Mouse (Mus musculus) liver, embryonic 15.5 days (tissue): ENCODE results near the gene Zfp760. TPM values are rescaled to one million over a fixed set of nuclear protein-coding genes. Genes with fewer than 3 reads are reported as not detected.
"Not testable (repeated sequence)": the region's sequence is repeated elsewhere in the genome, so short reads cannot be mapped to it uniquely, and the experiment has no call there.

Experiments
- ATAC-seq: fragments of 200-750 bp; cut with Nextera tagmentation; 2 replicates; pipeline ENCODE4 v1.8.0; 2017; ENCODE audit warnings: moderate number of reproducible peaks, mild to moderate bottlenecking, moderate library complexity; ENCODE audit not compliant: insufficient read depth
- H3K27ac ChIP-seq: fragments of 300-500 bp; sonication (generic); replicated peaks from 2 replicates; pipeline ENCODE4 v1.5.1; 2015; ENCODE audit warnings: mild to moderate bottlenecking, inconsistent platforms
- H3K27me3 ChIP-seq: fragments of 300-500 bp; sonication (generic); 2 replicates; pipeline ENCODE4 v1.6.1; 2015; ENCODE audit warnings: mild to moderate bottlenecking, inconsistent platforms
- H3K36me3 ChIP-seq: fragments of 300-500 bp; sonication (generic); replicated peaks from 2 replicates; pipeline ENCODE4 v1.6.1; 2015; ENCODE audit warnings: moderate library complexity, mild to moderate bottlenecking, inconsistent platforms
- H3K4me1 ChIP-seq: fragments of 300-500 bp; sonication (generic); replicated peaks from 2 replicates; pipeline ENCODE4 v1.6.1; 2015; ENCODE audit warnings: inconsistent platforms
- H3K4me2 ChIP-seq: fragments of 300-500 bp; sonication (generic); 2 replicates; pipeline ENCODE4 v1.6.1; 2015; ENCODE audit warnings: moderate library complexity, mild to moderate bottlenecking, inconsistent platforms
- H3K4me3 ChIP-seq: fragments of 300-500 bp; sonication (generic); replicated peaks from 2 replicates; pipeline ENCODE4 v1.5.1; 2015; ENCODE audit warnings: mild to moderate bottlenecking, inconsistent platforms
- H3K9ac ChIP-seq: fragments of 300-500 bp; sonication (generic); 2 replicates; pipeline ENCODE4 v1.6.1; 2015; ENCODE audit warnings: moderate library complexity, mild to moderate bottlenecking, inconsistent platforms
- H3K9me3 ChIP-seq: fragments of 300-500 bp; sonication (generic); replicated peaks from 2 replicates; pipeline ENCODE4 v1.6.1; 2016; ENCODE audit warnings: inconsistent platforms
- WGBS: fragments of 180-500 bp; shearing (Covaris S2); methylation state at CpG from one replicate; pipeline ENCODE4 v1.1.7; 2015; ENCODE audit warnings: mixed read lengths; ENCODE audit not compliant: insufficient replicate concordance; 5-methylcytosine and 5-hydroxymethylcytosine counted together
- polyA plus RNA-seq: library from polyadenylated mRNA; unstranded; fragments of >200 nt; fragmentation: Nextera tagmentation; extraction: Ambion mirVana; gene quantifications from 2 replicates; pipeline ENCODE4 v1.2.1, GENCODE M21; 2015

The Zfp760 gene
- polyA plus RNA-seq, 1 experiment from 2014 or later, result 3.5 TPM

GRCm38 (mm10) chr17:21730495-21730894 is 23.0 kb downstream of the Zfp760 start, which contains the start of gene Zfp229:
Gene Zfp229, plus strand, starts transcription at chr17:21730795.
- H3K27me3 ChIP-seq, H3K27ac ChIP-seq, H3K4me2 ChIP-seq, H3K4me3 ChIP-seq, H3K4me1 ChIP-seq, H3K9me3 ChIP-seq, H3K9ac ChIP-seq, ATAC-seq, H3K36me3 ChIP-seq: not testable (repeated sequence)
- WGBS, result 86% methylated on average over 19 of the region's 22 CpGs

GRCm38 (mm10) chr17:21733049-21733448 is 25.5 kb downstream of the Zfp760 start:
- ATAC-seq, result no peak
- H3K4me2 ChIP-seq, result peak overlapping the region; percentile 73
- peak overlapping the region; percentile 83 for H3K27ac ChIP-seq
- no peaks in the 10 kb centered on the region for H3K9me3 ChIP-seq
- H3K27me3 ChIP-seq, result no peaks in the 10 kb centered on the region
- 0 out of 2 replicates have a peak, but pooled peaks cover 5% of the 10 kb centered on the region for H3K36me3 ChIP-seq
- peaks cover 9% of the 10 kb centered on the region for H3K4me1 ChIP-seq
- peak overlapping the region; percentile 78 for H3K9ac ChIP-seq
- WGBS, result 67% methylated on average over 4 of the region's 4 CpGs
- H3K4me3 ChIP-seq, result peak overlapping the region; percentile 83

- peak overlapping the region; percentile 78 for H3K9ac ChIP-seq
- 0 out of 2 replicates have a peak, but pooled peaks cover 5% of the 10 kb centered on the region for H3K36me3 ChIP-seq
- peak overlapping the region; percentile 83 for H3K27ac ChIP-seq
- peak; percentile 98 for ATAC-seq
- H3K4me2 ChIP-seq, result peak overlapping the region; percentile 73
- H3K27me3 ChIP-seq, result no peaks in the 10 kb centered on the region
- peaks cover 9% of the 10 kb centered on the region for H3K4me1 ChIP-seq
- H3K9me3 ChIP-seq, result no peaks in the 10 kb centered on the region
- WGBS, result under 1% methylated on average over 27 of the region's 27 CpGs
- peak overlapping the region; percentile 83 for H3K4me3 ChIP-seq
Measured at GRCm38 (mm10) chr17:21733529-21734031, 26.0 kb downstream of the Zfp760 start.

- no peak for ATAC-seq
- Histone ChIP-seq H3K4me1 (no peaks in the 10 kb centered on the region), H3K4me2 (no peak overlapping the region), H3K4me3 (no peak overlapping the region), H3K9me3 (no peaks in the 10 kb centered on the region), H3K36me3 (no peaks in the 10 kb centered on the region), H3K27ac (no peak overlapping the region), H3K27me3 (peaks cover 32% of the 10 kb centered on the region), H3K9ac (no peak overlapping the region)
- 60% methylated on average over 2 of the region's 2 CpGs for WGBS
Measured at GRCm38 (mm10) chr17:21752791-21753190, 45.2 kb downstream of the Zfp760 start.

GRCm38 (mm10) chr17:21753342-21754208 is 46.0 kb downstream of the Zfp760 start:
- Histone ChIP-seq H3K4me3 (peak overlapping the region; percentile 38), H3K27me3 (peaks cover 32% of the 10 kb centered on the region), H3K9ac (no peak overlapping the region), H3K9me3 (no peaks in the 10 kb centered on the region), H3K4me1 (no peaks in the 10 kb centered on the region), H3K4me2 (peak overlapping the region; percentile 49), H3K36me3 (no peaks in the 10 kb centered on the region), H3K27ac (no peak overlapping the region)
- 14% methylated on average over 20 of the region's 20 CpGs for WGBS
- ATAC-seq, result no peak

GRCm38 (mm10) chr17:21770336-21770735 is 62.8 kb downstream of the Zfp760 start:
- Histone ChIP-seq H3K9me3 (no peaks in the 10 kb centered on the region), H3K4me2 (no peak overlapping the region), H3K27me3 (no peaks in the 10 kb centered on the region), H3K27ac (no peak overlapping the region), H3K36me3 (no peaks in the 10 kb centered on the region), H3K4me1 (no peaks in the 10 kb centered on the region), H3K4me3 (no peak overlapping the region), H3K9ac (no peak overlapping the region)
- no peak for ATAC-seq
- 65% methylated on average over 2 of the region's 2 CpGs for WGBS

Other genes starting within 250 kb of the Zfp760 start
- gene Zfp53, start 218.7 kb upstream of the Zfp760 start, polyA plus RNA-seq, result 3.0 and 3.6 TPM in 2 replicates
- 0.83 and 0.94 TPM in 2 replicates for gene Zfp52, start 172.2 kb upstream of the Zfp760 start, polyA plus RNA-seq
- 4.1 TPM in 2 replicates for gene Zfp948, start 140.7 kb upstream of the Zfp760 start, polyA plus RNA-seq
- 0.89 and 1.0 TPM in 2 replicates for gene Zfp983, start 57.1 kb upstream of the Zfp760 start, polyA plus RNA-seq
- gene Gm10226, start 15.9 kb upstream of the Zfp760 start, polyA plus RNA-seq, result 3.5 and 3.9 TPM in 2 replicates
- gene Zfp229, start 23.1 kb downstream of the Zfp760 start, polyA plus RNA-seq, result 1.4 and 1.8 TPM in 2 replicates
- gene Zfp820, start 138.0 kb downstream of the Zfp760 start, polyA plus RNA-seq, result 1.0 TPM in 2 replicates
- 1.0 TPM in 2 replicates for gene Zfp995, start 202.2 kb downstream of the Zfp760 start, polyA plus RNA-seq